Mouse (Mus musculus): ENCODE measurements around the gene Apbb2. TPM values are rescaled to one million over a fixed set of nuclear protein-coding genes. Genes with fewer than 3 reads are reported as not detected.

Gene Apbb2
- polyA plus RNA-seq, 1 experiment from 2014 or later, result 38.5 TPM

- Histone ChIP-seq H3K36me3 (ENCODE audit: control insufficient read depth, insufficient read depth, low read length) (no peaks in the 10 kb centered on the region), H3K9ac (ENCODE audit: low read length) (no peak overlapping the region), H3K4me3 (ENCODE audit: low read depth, low read length) (no peak overlapping the region), H3K9me3 (ENCODE audit: control insufficient read depth, low read length) (no peaks in the 10 kb centered on the region), H3K4me1 (ENCODE audit: control insufficient read depth, insufficient read depth, low read length) (no peaks in the 10 kb centered on the region), H3K4me2 (ENCODE audit: low read depth, severe bottlenecking) (no peak overlapping the region), H3K27me3 (ENCODE audit: control insufficient read depth, insufficient read depth, low read length) (no peaks in the 10 kb centered on the region), H3K27ac (replicated peaks; ENCODE audit: low read depth, low read length) (no peak overlapping the region)
- no peak for ATAC-seq (ENCODE audit: insufficient number of reproducible peaks, low FRiP score, low TSS enrichment, low read depth)
- DNase-seq (ENCODE audit: low spot score), result no peak
- 89% methylated on average over 9 of the region's 9 CpGs for WGBS
Measured at GRCm38 (mm10) chr5:66360739-66361138, 257.8 kb downstream of the Apbb2 start.

- Histone ChIP-seq H3K4me2 (ENCODE audit: low read depth, severe bottlenecking) (no peak overlapping the region), H3K36me3 (ENCODE audit: control insufficient read depth, insufficient read depth, low read length) (no peaks in the 10 kb centered on the region), H3K9me3 (ENCODE audit: control insufficient read depth, low read length) (no peaks in the 10 kb centered on the region), H3K4me1 (ENCODE audit: control insufficient read depth, insufficient read depth, low read length) (no peaks in the 10 kb centered on the region), H3K27me3 (ENCODE audit: control insufficient read depth, insufficient read depth, low read length) (no peaks in the 10 kb centered on the region), H3K27ac (replicated peaks; ENCODE audit: low read depth, low read length) (no peak overlapping the region), H3K9ac (ENCODE audit: low read length) (no peak overlapping the region), H3K4me3 (ENCODE audit: low read depth, low read length) (no peak overlapping the region)
- DNase-seq (ENCODE audit: low spot score) (no peak), ATAC-seq (ENCODE audit: insufficient number of reproducible peaks, low FRiP score, low TSS enrichment, low read depth) (no peak)
- WGBS, result 81% methylated on average over 15 of the region's 15 CpGs
Measured at GRCm38 (mm10) chr5:66359742-66360423, 258.7 kb downstream of the Apbb2 start.

- 83% methylated on average over 3 of the region's 3 CpGs for WGBS
Measured at GRCm38 (mm10) chr5:66355147-66355546, 263.4 kb downstream of the Apbb2 start.

GRCm38 (mm10) chr5:66353876-66354275 is 264.7 kb downstream of the Apbb2 start:
- 80% methylated on average over 3 of the region's 3 CpGs for WGBS
- ATAC-seq (ENCODE audit: insufficient number of reproducible peaks, low FRiP score, low TSS enrichment, low read depth) (no peak), DNase-seq (ENCODE audit: low spot score) (no peak)
- no peaks in the 10 kb centered on the region for H3K27me3 ChIP-seq (ENCODE audit: control insufficient read depth, insufficient read depth, low read length)
- no peak overlapping the region for H3K9ac ChIP-seq (ENCODE audit: low read length)
- no peak overlapping the region for H3K27ac ChIP-seq (replicated peaks; ENCODE audit: low read depth, low read length)
- no peaks in the 10 kb centered on the region for H3K36me3 ChIP-seq (ENCODE audit: control insufficient read depth, insufficient read depth, low read length)
- H3K4me1 ChIP-seq (ENCODE audit: control insufficient read depth, insufficient read depth, low read length), result no peaks in the 10 kb centered on the region
- H3K4me2 ChIP-seq (ENCODE audit: low read depth, severe bottlenecking), result no peak overlapping the region
- no peaks in the 10 kb centered on the region for H3K9me3 ChIP-seq (ENCODE audit: control insufficient read depth, low read length)
- no peak overlapping the region for H3K4me3 ChIP-seq (ENCODE audit: low read depth, low read length)

More at GRCm38 (mm10) chr5:66355147-66355546, 263.4 kb downstream of the Apbb2 start:
- Histone ChIP-seq H3K4me3 (ENCODE audit: low read depth, low read length) (no peak overlapping the region), H3K27me3 (ENCODE audit: control insufficient read depth, insufficient read depth, low read length) (no peaks in the 10 kb centered on the region), H3K9ac (ENCODE audit: low read length) (no peak overlapping the region), H3K4me2 (ENCODE audit: low read depth, severe bottlenecking) (no peak overlapping the region), H3K36me3 (ENCODE audit: control insufficient read depth, insufficient read depth, low read length) (no peaks in the 10 kb centered on the region), H3K27ac (replicated peaks; ENCODE audit: low read depth, low read length) (no peak overlapping the region), H3K4me1 (ENCODE audit: control insufficient read depth, insufficient read depth, low read length) (no peaks in the 10 kb centered on the region), H3K9me3 (ENCODE audit: control insufficient read depth, low read length) (no peaks in the 10 kb centered on the region)
- DNase-seq (ENCODE audit: low spot score) (no peak), ATAC-seq (ENCODE audit: insufficient number of reproducible peaks, low FRiP score, low TSS enrichment, low read depth) (no peak)

- no peak overlapping the region for H3K4me3 ChIP-seq (ENCODE audit: low read depth, low read length)
- no peaks in the 10 kb centered on the region for H3K4me1 ChIP-seq (ENCODE audit: control insufficient read depth, insufficient read depth, low read length)
- H3K27ac ChIP-seq (replicated peaks; ENCODE audit: low read depth, low read length), result no peak overlapping the region
- 93% methylated on average over 7 of the region's 7 CpGs for WGBS
- H3K9me3 ChIP-seq (ENCODE audit: control insufficient read depth, low read length), result no peaks in the 10 kb centered on the region
- H3K27me3 ChIP-seq (ENCODE audit: control insufficient read depth, insufficient read depth, low read length), result no peaks in the 10 kb centered on the region
- DNase-seq (ENCODE audit: low spot score) (no peak), ATAC-seq (ENCODE audit: insufficient number of reproducible peaks, low FRiP score, low TSS enrichment, low read depth) (no peak)
- no peaks in the 10 kb centered on the region for H3K36me3 ChIP-seq (ENCODE audit: control insufficient read depth, insufficient read depth, low read length)
- no peak overlapping the region for H3K9ac ChIP-seq (ENCODE audit: low read length)
- H3K4me2 ChIP-seq (ENCODE audit: low read depth, severe bottlenecking), result no peak overlapping the region
Measured at GRCm38 (mm10) chr5:66351836-66352390, 266.7 kb downstream of the Apbb2 start.

GRCm38 (mm10) chr5:66351064-66351463 is 267.5 kb downstream of the Apbb2 start:
- no peaks in the 10 kb centered on the region for H3K36me3 ChIP-seq (ENCODE audit: control insufficient read depth, insufficient read depth, low read length)
- no peaks in the 10 kb centered on the region for H3K9me3 ChIP-seq (ENCODE audit: control insufficient read depth, low read length)
- no peak overlapping the region for H3K9ac ChIP-seq (ENCODE audit: low read length)
- ATAC-seq (ENCODE audit: insufficient number of reproducible peaks, low FRiP score, low TSS enrichment, low read depth), result no peak
- H3K4me2 ChIP-seq (ENCODE audit: low read depth, severe bottlenecking), result no peak overlapping the region
- 51% methylated on average over 12 of the region's 12 CpGs for WGBS
- no peaks in the 10 kb centered on the region for H3K27me3 ChIP-seq (ENCODE audit: control insufficient read depth, insufficient read depth, low read length)
- no peak overlapping the region for H3K27ac ChIP-seq (replicated peaks; ENCODE audit: low read depth, low read length)
- no peak overlapping the region for H3K4me3 ChIP-seq (ENCODE audit: low read depth, low read length)
- H3K4me1 ChIP-seq (ENCODE audit: control insufficient read depth, insufficient read depth, low read length), result no peaks in the 10 kb centered on the region
- DNase-seq (ENCODE audit: low spot score), result peak; percentile 55

GRCm38 (mm10) chr5:66350611-66351010 is 268.0 kb downstream of the Apbb2 start:
- no peaks in the 10 kb centered on the region for H3K36me3 ChIP-seq (ENCODE audit: control insufficient read depth, insufficient read depth, low read length)
- no peaks in the 10 kb centered on the region for H3K4me1 ChIP-seq (ENCODE audit: control insufficient read depth, insufficient read depth, low read length)
- WGBS, result 69% methylated on average over 6 of the region's 6 CpGs
- H3K9me3 ChIP-seq (ENCODE audit: control insufficient read depth, low read length), result no peaks in the 10 kb centered on the region
- H3K4me2 ChIP-seq (ENCODE audit: low read depth, severe bottlenecking), result no peak overlapping the region
- no peak overlapping the region for H3K4me3 ChIP-seq (ENCODE audit: low read depth, low read length)
- no peak overlapping the region for H3K27ac ChIP-seq (replicated peaks; ENCODE audit: low read depth, low read length)
- H3K27me3 ChIP-seq (ENCODE audit: control insufficient read depth, insufficient read depth, low read length), result no peaks in the 10 kb centered on the region
- DNase-seq (ENCODE audit: low spot score) (no peak), ATAC-seq (ENCODE audit: insufficient number of reproducible peaks, low FRiP score, low TSS enrichment, low read depth) (no peak)
- no peak overlapping the region for H3K9ac ChIP-seq (ENCODE audit: low read length)

GRCm38 (mm10) chr5:66348421-66348820 is 270.2 kb downstream of the Apbb2 start:
- no peaks in the 10 kb centered on the region for H3K27me3 ChIP-seq (ENCODE audit: control insufficient read depth, insufficient read depth, low read length)
- H3K27ac ChIP-seq (replicated peaks; ENCODE audit: low read depth, low read length), result no peak overlapping the region
- no peaks in the 10 kb centered on the region for H3K9me3 ChIP-seq (ENCODE audit: control insufficient read depth, low read length)
- H3K4me3 ChIP-seq (ENCODE audit: low read depth, low read length), result no peak overlapping the region
- ATAC-seq (ENCODE audit: insufficient number of reproducible peaks, low FRiP score, low TSS enrichment, low read depth) (no peak), DNase-seq (ENCODE audit: low spot score) (no peak)
- H3K4me2 ChIP-seq (ENCODE audit: low read depth, severe bottlenecking), result no peak overlapping the region
- 88% methylated on average over 6 of the region's 6 CpGs for WGBS
- no peaks in the 10 kb centered on the region for H3K36me3 ChIP-seq (ENCODE audit: control insufficient read depth, insufficient read depth, low read length)
- H3K9ac ChIP-seq (ENCODE audit: low read length), result no peak overlapping the region
- no peaks in the 10 kb centered on the region for H3K4me1 ChIP-seq (ENCODE audit: control insufficient read depth, insufficient read depth, low read length)

- ATAC-seq (ENCODE audit: insufficient number of reproducible peaks, low FRiP score, low TSS enrichment, low read depth), result no peak
- Histone ChIP-seq H3K4me2 (ENCODE audit: low read depth, severe bottlenecking) (no peak overlapping the region), H3K9ac (ENCODE audit: low read length) (no peak overlapping the region), H3K36me3 (ENCODE audit: control insufficient read depth, insufficient read depth, low read length) (no peaks in the 10 kb centered on the region), H3K27ac (replicated peaks; ENCODE audit: low read depth, low read length) (no peak overlapping the region), H3K27me3 (ENCODE audit: control insufficient read depth, insufficient read depth, low read length) (no peaks in the 10 kb centered on the region), H3K9me3 (ENCODE audit: control insufficient read depth, low read length) (no peaks in the 10 kb centered on the region), H3K4me1 (ENCODE audit: control insufficient read depth, insufficient read depth, low read length) (no peaks in the 10 kb centered on the region), H3K4me3 (ENCODE audit: low read depth, low read length) (no peak overlapping the region)
- 93% methylated on average over 6 of the region's 6 CpGs for WGBS
- no peak for DNase-seq (ENCODE audit: low spot score)
Measured at GRCm38 (mm10) chr5:66346756-66347155, 271.8 kb downstream of the Apbb2 start.
